7 mouse cellular contexts compared by ENCODE assay signal in genomic region chr6:48645660-48646308, GRCm38 (mm10). TPM values are rescaled to one million over a fixed set of nuclear protein-coding genes. Genes with fewer than 3 reads are reported as not detected.
DNase-seq lines count a peak whose midpoint lies in the region; ATAC-seq and TF ChIP-seq lines count a peak whose summit lies in the region.

No protein-coding gene starts in this region.

- H3K36me3 ChIP-seq in ES-Bruce4 (ENCODE audit: control insufficient read depth, insufficient read depth, low read length, poor library complexity, severe bottlenecking), result no peaks in the 10 kb centered on the region
- no peaks in the 10 kb centered on the region for H3K36me3 ChIP-seq in forebrain, embryonic 14.5 days (ENCODE audit: control insufficient read depth, insufficient read depth, low read length)
- H3K36me3 ChIP-seq in megakaryocyte, embryonic 14.5 days (replicated peaks; ENCODE audit: low read length), result peaks cover 6% of the 10 kb centered on the region

- H3K4me2 ChIP-seq in forebrain, embryonic 14.5 days (ENCODE audit: low read length), result no peak overlapping the region

- no peaks in the 10 kb centered on the region for H3K27me3 ChIP-seq in ES-Bruce4 (ENCODE audit: control insufficient read depth, insufficient read depth, low read length, poor library complexity, severe bottlenecking)
- no peaks in the 10 kb centered on the region for H3K27me3 ChIP-seq in forebrain, embryonic 14.5 days (replicated peaks; ENCODE audit: control insufficient read depth, insufficient read depth, low read length)
- peaks cover 3% of the 10 kb centered on the region for H3K27me3 ChIP-seq in megakaryocyte, embryonic 14.5 days (replicated peaks)

- no peaks in the 10 kb centered on the region for H3K9me3 ChIP-seq in ES-Bruce4 (replicated peaks; ENCODE audit: control insufficient read depth, insufficient read depth, low read length, poor library complexity, severe bottlenecking)
- no peaks in the 10 kb centered on the region for H3K9me3 ChIP-seq in forebrain, embryonic 14.5 days (replicated peaks; ENCODE audit: control insufficient read depth, low read length)
- H3K9me3 ChIP-seq in megakaryocyte, embryonic 14.5 days, result peaks cover 8% of the 10 kb centered on the region

- H3K4me3 ChIP-seq in ES-Bruce4 (ENCODE audit: low read depth, low read length), result no peak overlapping the region
- H3K4me3 ChIP-seq in forebrain, embryonic 14.5 days (ENCODE audit: low read depth, low read length), result no peak overlapping the region
- H3K4me3 ChIP-seq in megakaryocyte, embryonic 14.5 days (replicated peaks), result peak overlapping the region; percentile 80

- no peak overlapping the region for H3K27ac ChIP-seq in ES-Bruce4 (ENCODE audit: insufficient read depth, low read length)
- H3K27ac ChIP-seq in forebrain, embryonic 14.5 days (ENCODE audit: low read depth, low read length), result no peak overlapping the region

- no peak overlapping the region for H3K9ac ChIP-seq in ES-Bruce4 (ENCODE audit: low read depth, poor library complexity, severe bottlenecking)
- H3K9ac ChIP-seq in forebrain, embryonic 14.5 days (ENCODE audit: low read length), result no peak overlapping the region

- TF ChIP-seq EP300 in ES-Bruce4 (IDR thresholded peaks at IDR 0.05; ENCODE audit: insufficient read depth, low read depth, low read length), result no peak

- DNase-seq in adrenal gland, adult 8-10 months, result peak; percentile 45
- peak; percentile 79 for DNase-seq in forebrain, embryonic 14.5 days (ENCODE audit: low spot score)
- DNase-seq in layer of hippocampus, adult 9-10 months (ENCODE audit: low spot score), result peak; percentile 42
- peak; percentile 50 for DNase-seq in skeletal muscle tissue, adult 2 months (ENCODE audit: low read depth, low spot score)

- H3K4me1 ChIP-seq in ES-Bruce4 (ENCODE audit: control insufficient read depth, insufficient read depth, low read length), result no peaks in the 10 kb centered on the region
- H3K4me1 ChIP-seq in forebrain, embryonic 14.5 days (ENCODE audit: control insufficient read depth, insufficient read depth, low read length), result no peaks in the 10 kb centered on the region
- H3K4me1 ChIP-seq in megakaryocyte, embryonic 14.5 days, result peaks cover 32% of the 10 kb centered on the region

- WGBS in forebrain, embryonic 14.5 days, result 12% methylated on average over 12 of the region's 12 CpGs

- ATAC-seq in forebrain, embryonic 14.5 days, result peak; percentile 26; the same call in 1 of the 2 replicates
- ATAC-seq in hematopoietic stem cell, adult 5-6 weeks (replicated peaks in 1 of 2; ENCODE audit: insufficient read depth in 1 of 2, low FRiP score in 2 of 2, low TSS enrichment in 1 of 2, low read depth in 1 of 2, poor library complexity in 2 of 2, severe bottlenecking in 2 of 2), result peak; percentile 53 to 56

- TF ChIP-seq POLR2A in ES-Bruce4 (IDR thresholded peaks at IDR 0.05; ENCODE audit: insufficient read depth, low read length), result no peak

- peak; percentile 74 for TF ChIP-seq CTCF in ES-Bruce4 (IDR thresholded peaks at IDR 0.05; ENCODE audit: low read depth, low read length)

RNA-seq across cellular contexts. Expression of gene Gimap8, which starts 1.2 kb away (rescaled TPM):
- polyA plus RNA-seq in ES-Bruce4 (2011; ENCODE audit: insufficient read depth, insufficient read length, low read depth, missing spikeins), result 0.31 TPM in 1 of 2 replicates, not detected in the other
- total RNA-seq in adrenal gland, adult 8-10 months (2022), result 10 to 100 TPM in 2 of 4 experiments, 1 to 10 TPM in 2; 9.1 to 15.2 (median 11.7) TPM
- polyA plus RNA-seq in forebrain, embryonic 14.5 days (2014; fragmentation: Nextera tagmentation; extraction: Ambion mirVana), result 0.15 and 0.17 TPM in 2 replicates
- 52.3 and 68.2 TPM in 2 replicates for total RNA-seq in hematopoietic stem cell, adult 5-6 weeks (2017)
- polyA plus RNA-seq in megakaryocyte, embryonic 14.5 days (2012; ENCODE audit: insufficient read depth, low replicate concordance), result 0.31 TPM in 1 of 2 replicates, not detected in the other

RNA-seq across cellular contexts. Expression of gene AI854703, which starts 19.2 kb away (rescaled TPM):
- polyA plus RNA-seq in ES-Bruce4 (2011; ENCODE audit: insufficient read depth, insufficient read length, low read depth, missing spikeins), result 0.29 and 0.36 TPM in 2 replicates
- 1 to 10 TPM; 1.9 to 6.3 (median 4.1) TPM for total RNA-seq in adrenal gland, adult 8-10 months (2022)
- polyA plus RNA-seq in forebrain, embryonic 14.5 days (2014; fragmentation: Nextera tagmentation; extraction: Ambion mirVana), result 8.2 and 9.7 TPM in 2 replicates
- total RNA-seq in hematopoietic stem cell, adult 5-6 weeks (2017), result 2.0 and 2.6 TPM in 2 replicates
- polyA plus RNA-seq in megakaryocyte, embryonic 14.5 days (2012; ENCODE audit: insufficient read depth, low replicate concordance), result 2.0 and 7.4 TPM in 2 replicates

RNA-seq across cellular contexts. Expression of gene Gimap9, which starts 30.1 kb away (rescaled TPM):
- 1.3 and 1.9 TPM in 2 replicates for polyA plus RNA-seq in ES-Bruce4 (2011; ENCODE audit: insufficient read depth, insufficient read length, low read depth, missing spikeins)
- total RNA-seq in adrenal gland, adult 8-10 months (2022), result 1 to 10 TPM; 6.9 to 8.3 (median 7.0) TPM
- polyA plus RNA-seq in forebrain, embryonic 14.5 days (2014; fragmentation: Nextera tagmentation; extraction: Ambion mirVana), result 1.5 and 2.2 TPM in 2 replicates
- total RNA-seq in hematopoietic stem cell, adult 5-6 weeks (2017), result 83.6 and 95.8 TPM in 2 replicates
- 2.5 TPM in 1 of 2 replicates, not detected in the other for polyA plus RNA-seq in megakaryocyte, embryonic 14.5 days (2012; ENCODE audit: insufficient read depth, low replicate concordance)

RNA-seq across cellular contexts. Expression of gene Gimap4, which starts 38.6 kb away (rescaled TPM):
- polyA plus RNA-seq in ES-Bruce4 (2011; ENCODE audit: insufficient read depth, insufficient read length, low read depth, missing spikeins), result not detected in 2 replicates
- total RNA-seq in adrenal gland, adult 8-10 months (2022), result 10 to 100 TPM; 29.1 to 56.5 (median 49.4) TPM
- 1.2 and 1.9 TPM in 2 replicates for polyA plus RNA-seq in forebrain, embryonic 14.5 days (2014; fragmentation: Nextera tagmentation; extraction: Ambion mirVana)
- total RNA-seq in hematopoietic stem cell, adult 5-6 weeks (2017), result 30.6 and 35.7 TPM in 2 replicates
- 0.32 TPM in 1 of 2 replicates, not detected in the other for polyA plus RNA-seq in megakaryocyte, embryonic 14.5 days (2012; ENCODE audit: insufficient read depth, low replicate concordance)

RNA-seq across cellular contexts. Expression of gene Zfp775, which starts 43.9 kb away (rescaled TPM):
- polyA plus RNA-seq in ES-Bruce4 (2011; ENCODE audit: insufficient read depth, insufficient read length, low read depth, missing spikeins), result 3.2 and 6.0 TPM in 2 replicates
- 10 to 100 TPM; 10.8 to 14.9 (median 13.4) TPM for total RNA-seq in adrenal gland, adult 8-10 months (2022)
- polyA plus RNA-seq in forebrain, embryonic 14.5 days (2014; fragmentation: Nextera tagmentation; extraction: Ambion mirVana), result 16.7 and 17.4 TPM in 2 replicates
- 6.1 and 8.4 TPM in 2 replicates for total RNA-seq in hematopoietic stem cell, adult 5-6 weeks (2017)
- 4.2 and 5.8 TPM in 2 replicates for polyA plus RNA-seq in megakaryocyte, embryonic 14.5 days (2012; ENCODE audit: insufficient read depth, low replicate concordance)
